In genomic region chr7:125604362-125605319, GRCm38 (mm10) we compare ENCODE assay signal across 1 mouse cellular context.
A peak's percentile ranks its signal among the peaks of the same experiment; 100 is the strongest.
TF ChIP-seq lines count a peak whose summit lies in the region.

No protein-coding gene starts in this region.

TF ChIP-seq in CH12.LX, 34 proteins besides CTCF, POLR2A, EP300 and RAD21 (continued from another document):
- peak; percentile 78; the same call in 1 of the 2 replicates for TF ChIP-seq CHD1 (IDR thresholded peaks at IDR 0.05; ENCODE audit: low read depth, low read length)
- TF ChIP-seq MEF2A (IDR thresholded peaks at IDR 0.05; ENCODE audit: borderline replicate concordance, low read depth, low read length) = no peak
- peak; percentile 37 for TF ChIP-seq USF1 (IDR thresholded peaks at IDR 0.05; ENCODE audit: low read depth, low read length)
- TF ChIP-seq MAZ (IDR thresholded peaks at IDR 0.05; ENCODE audit: low read depth, low read length) = no peak
- TF ChIP-seq SMC3 (IDR thresholded peaks at IDR 0.05; ENCODE audit: low read depth, low read length) = no peak
- peak; percentile 78 for TF ChIP-seq MXI1 (IDR thresholded peaks at IDR 0.05; ENCODE audit: low read depth, low read length)
- TF ChIP-seq NRF1 (IDR thresholded peaks at IDR 0.05; ENCODE audit: low read depth, low read length) = no peak
- no peak for TF ChIP-seq ZC3H11A (IDR thresholded peaks at IDR 0.05; ENCODE audit: low read depth, low read length)
- TF ChIP-seq RCOR1 (conservative IDR thresholded peaks at IDR 0.05; ENCODE audit: low read depth, low read length) = 0 out of 2 replicates have a peak, but pooled peaks have one; percentile 44
- TF ChIP-seq MAX (IDR thresholded peaks at IDR 0.05; ENCODE audit: low read length) = peak; percentile 73
- peak; percentile 49; the same call in 1 of the 2 replicates for TF ChIP-seq BHLHE40 (IDR thresholded peaks at IDR 0.05; ENCODE audit: low read depth, low read length)
- no peak for TF ChIP-seq MAFK (IDR thresholded peaks at IDR 0.05; ENCODE audit: insufficient replicate concordance, low read length)
